Mouse (Mus musculus) ES-Bruce4 (cell line): ENCODE data around the gene Ccdc8.

ENCODE experiments used
- CTCF ChIP-seq: IDR thresholded peaks from one replicate; pipeline ENCODE4 v1.8.1; 2011; ENCODE audit warnings: low read depth, low read length
- POLR2A ChIP-seq: IDR thresholded peaks from one replicate; pipeline ENCODE4 v1.8.1; 2011; ENCODE audit warnings: low read length; ENCODE audit not compliant: insufficient read depth

DNA sequence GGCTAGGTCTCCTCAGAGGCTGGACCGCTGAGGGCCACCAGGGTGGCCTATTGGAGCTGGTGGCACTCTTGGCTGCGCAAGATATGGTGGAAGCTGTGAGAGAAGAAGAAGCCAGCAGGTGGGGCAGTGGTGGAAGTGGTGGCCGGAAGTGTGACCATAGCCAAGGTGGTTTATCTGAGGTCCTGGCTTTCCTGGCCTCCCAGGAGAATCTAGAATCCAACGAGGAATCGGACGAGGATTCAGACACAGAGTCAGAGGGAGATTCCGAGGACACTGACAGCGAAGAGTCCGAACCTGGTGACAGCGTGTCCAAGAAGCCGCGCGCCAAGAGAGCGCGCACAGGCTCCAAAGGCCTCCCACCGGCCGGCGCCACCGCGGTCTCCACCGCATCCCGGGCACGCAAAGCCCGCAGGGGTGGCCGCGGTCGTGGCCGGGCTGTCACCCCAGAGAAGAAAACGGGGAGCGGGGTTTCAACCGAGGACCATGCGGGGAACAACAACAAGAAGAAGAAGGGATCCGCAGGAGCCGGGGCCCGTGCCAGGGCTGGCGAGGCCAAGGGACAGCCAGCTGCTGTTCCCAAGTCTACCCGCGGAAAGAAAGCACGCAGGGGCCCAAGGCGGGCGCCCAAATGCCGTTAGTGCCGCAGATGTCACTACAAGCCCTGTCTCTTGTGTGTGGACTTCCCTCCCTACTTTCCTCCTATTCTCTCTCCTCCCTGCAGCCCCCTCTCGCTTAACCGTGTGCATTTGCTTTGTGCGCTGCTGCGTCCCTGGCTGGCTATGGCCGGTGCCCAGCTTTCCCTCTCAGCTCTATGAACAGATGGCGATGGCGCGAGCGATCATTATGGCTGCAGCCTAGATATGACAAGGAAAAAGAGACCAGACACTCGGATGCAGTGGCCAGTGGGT, 45.8 kb upstream of the Ccdc8 start:
- TF ChIP-seq CTCF (no peak), POLR2A (no peak)
